Mouse (Mus musculus) ovary, postnatal 14 days (tissue): Measurements from ENCODE around the gene Arid3a.

ENCODE experiments used
- DNase-seq: peaks from one replicate; pipeline ENCODE4 v3.0.0; 2022; ENCODE audit warnings: low spot score

Gene Arid3a

DNA sequence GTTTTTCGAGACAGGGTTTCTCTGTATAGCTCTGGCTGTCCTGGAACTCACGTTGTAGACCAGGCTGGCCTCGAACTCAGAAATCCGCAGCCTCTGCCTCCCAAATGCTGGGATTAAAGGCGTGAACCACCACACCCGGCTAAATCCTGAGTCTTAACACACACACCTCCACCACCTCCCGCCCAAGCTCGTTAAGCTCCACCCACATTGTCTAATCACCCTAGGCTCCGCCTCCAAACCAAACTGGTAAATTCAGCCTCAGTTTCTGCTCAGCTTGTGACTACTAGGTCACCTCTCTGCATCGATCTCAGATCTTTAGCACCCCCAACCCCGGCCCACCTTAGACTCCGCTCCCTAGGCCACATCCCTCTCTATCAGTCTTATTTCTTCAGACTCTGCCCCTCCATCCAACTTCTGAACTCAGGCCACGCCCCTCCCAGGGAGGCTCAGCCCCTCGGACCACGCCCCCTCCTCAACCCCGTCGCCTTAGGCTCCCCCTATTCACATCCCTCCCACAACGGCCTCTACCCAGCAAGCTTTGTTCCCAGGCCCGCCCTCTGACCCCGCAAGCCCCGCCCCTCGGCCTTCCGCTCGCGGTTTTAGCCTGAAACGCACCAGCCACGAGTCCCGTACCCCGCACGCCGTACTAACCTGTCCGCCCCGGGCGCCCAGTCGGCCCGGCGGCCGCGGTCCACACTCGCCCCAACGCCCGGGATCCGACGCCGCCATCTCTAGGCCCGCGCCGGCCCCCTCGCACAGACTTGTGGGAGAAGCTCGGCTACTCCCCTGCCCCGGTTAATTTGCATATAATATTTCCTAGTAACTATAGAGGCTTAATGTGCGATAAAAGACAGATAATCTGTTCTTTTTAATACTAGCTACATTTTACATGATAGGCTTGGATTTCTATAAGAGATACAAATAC, 18.4 kb upstream of the Arid3a start, which contains the start of gene Med16:
Med16 (minus strand) TSS at position 757 of the 925 bp plus-strand sequence.
- DNase-seq: peak; percentile 90

DNA sequence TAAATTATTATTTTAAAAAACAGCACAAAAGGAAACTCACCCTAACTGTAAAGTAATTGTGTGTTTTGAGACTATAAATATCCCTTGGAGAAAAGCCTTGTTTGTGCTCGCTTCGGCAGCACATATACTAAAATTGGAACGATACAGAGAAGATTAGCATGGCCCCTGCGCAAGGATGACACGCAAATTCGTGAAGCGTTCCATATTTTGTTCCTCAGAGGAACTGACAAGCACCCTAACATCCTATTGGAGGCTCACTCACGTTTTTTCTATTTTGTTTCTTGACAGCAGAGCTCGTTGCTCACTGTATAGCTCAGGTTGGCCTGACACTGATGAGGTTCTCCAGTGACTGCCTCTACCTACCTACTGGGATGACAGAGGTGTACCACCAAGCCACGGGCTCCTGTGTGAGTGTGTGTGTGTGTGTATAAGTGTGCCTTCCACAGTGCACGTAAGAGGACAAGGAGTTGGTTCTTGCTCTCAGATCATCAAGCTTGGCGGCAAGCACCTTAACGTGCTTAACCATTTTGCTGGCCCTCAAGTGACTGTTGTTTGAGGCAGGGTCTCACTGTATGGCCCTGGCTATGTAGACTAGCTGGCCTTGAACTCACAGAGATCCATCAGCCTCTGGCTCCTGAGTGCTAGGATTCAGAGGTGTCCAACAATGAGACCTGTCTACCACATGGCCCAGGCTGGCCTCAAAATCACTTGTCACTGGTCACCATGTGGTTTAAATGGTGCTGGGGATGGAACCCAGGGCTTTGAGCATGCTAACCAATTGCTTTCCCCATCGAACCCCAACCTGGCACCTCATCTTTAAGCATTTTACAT, 17.5 kb upstream of the Arid3a start:
- DNase-seq: no peak

DNA sequence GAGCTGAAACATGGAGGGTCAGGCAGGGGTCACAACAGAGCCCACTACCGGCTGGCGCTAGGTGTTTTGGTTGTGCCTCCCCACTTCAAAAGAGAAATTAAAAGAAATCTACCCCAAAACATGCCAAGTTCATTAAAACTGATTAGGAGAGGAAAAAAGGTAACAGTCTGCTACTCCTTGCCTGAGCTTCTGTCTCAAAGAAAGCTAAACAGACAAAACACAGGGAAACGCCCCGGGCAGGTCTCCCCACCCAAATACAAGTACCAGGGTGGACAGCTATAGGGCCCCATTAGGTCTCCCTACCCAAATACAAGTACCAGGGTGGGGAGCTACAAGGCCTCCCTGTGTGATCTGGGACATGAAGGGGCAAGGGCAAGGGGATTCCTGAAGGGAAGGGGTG, 16.3 kb upstream of the Arid3a start, which contains the start of gene Gm26602:
Gm26602 (plus strand) TSS at position 301 of the 400 bp plus-strand sequence.
- no peak for DNase-seq

DNA sequence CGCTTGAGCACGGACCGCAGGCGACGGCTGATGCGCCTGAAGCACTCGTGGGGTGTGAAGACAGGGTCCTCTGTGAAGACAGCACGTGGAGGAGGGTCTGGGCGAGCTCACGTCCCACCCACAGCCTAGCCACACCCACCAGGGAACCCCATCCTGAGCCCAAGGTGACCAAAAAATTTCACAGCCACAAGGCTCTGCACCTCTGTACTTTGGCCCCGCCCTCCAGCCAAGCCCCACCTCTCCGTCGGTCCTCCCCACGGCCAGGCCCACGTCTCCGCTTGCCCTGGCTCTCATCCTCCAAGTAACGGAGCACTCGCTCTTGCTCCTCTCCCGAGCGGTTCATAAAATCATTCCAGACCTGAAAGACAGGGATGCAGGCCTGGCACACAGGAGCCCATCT, 14.4 kb upstream of the Arid3a start:
- DNase-seq: no peak

DNA sequence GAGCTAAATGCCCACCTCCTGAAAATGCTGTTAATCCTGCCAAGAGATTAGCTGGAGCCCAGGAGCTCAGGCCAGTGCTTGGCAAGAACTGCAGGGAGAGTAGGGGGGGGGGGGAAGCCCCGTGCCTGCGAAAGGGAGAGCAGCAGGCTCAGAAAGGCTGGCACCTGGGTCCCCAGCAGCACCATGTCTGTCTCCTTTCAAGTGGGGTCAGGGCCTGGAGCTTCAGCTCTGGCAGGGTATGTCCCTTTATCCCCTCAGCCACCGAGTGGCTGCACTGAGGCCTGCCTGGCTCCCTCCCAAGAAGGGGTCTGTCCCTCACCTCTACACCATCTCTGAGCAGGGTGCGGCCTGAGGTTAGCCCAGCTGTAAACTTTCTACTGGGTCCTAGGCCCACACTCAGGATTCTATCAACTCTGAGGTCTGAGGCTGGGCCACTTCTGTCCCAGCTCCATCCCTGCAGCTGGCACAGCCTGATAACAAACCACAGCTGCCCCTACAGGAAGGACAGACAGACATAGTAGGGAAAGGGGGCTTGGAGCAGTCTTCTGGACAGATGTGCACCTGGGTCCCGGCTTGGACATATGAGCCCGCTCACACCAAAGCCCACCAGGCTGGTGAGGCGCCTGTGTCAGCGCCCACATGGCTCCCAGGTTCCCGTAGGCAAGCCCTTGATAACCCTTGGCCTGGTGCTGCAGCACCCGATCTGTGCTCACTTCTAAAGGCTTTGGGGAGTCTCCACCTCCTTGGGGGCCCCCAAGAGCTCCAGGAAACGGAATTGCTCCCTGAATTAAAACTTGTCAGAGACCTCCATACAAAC, 12.5 kb upstream of the Arid3a start:
- no peak for DNase-seq

DNA sequence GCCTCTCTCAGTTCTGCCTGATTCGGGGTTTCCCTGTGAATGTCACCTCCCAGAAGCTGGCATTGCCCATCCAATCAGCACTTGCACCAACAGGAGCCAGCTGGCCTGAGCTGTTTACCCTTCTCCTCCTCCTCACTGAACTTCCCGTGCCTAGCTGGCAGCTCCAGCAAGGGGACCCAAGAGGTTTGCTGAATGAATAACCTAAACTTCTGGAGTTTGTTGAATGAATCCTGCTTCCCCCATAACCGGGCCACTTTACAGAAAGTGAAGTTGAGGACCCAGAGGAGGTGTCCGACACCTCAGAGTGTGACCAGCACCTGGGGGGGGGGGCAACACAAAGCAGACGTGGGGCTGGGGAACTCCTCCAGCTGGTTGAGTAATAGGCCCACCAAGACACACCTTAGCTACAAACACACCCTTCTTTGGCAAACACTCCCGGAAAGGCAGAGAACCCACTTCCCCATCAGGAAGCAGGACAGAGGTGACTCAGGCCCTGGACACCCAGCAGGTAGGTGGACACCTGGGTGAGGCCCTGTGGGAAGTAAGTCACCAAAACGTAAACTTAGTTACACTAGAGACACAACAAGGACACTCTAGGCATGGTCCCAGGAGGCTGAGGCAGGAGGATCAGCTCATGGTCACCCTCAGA, 11.8 kb upstream of the Arid3a start:
- DNase-seq: no peak

DNA sequence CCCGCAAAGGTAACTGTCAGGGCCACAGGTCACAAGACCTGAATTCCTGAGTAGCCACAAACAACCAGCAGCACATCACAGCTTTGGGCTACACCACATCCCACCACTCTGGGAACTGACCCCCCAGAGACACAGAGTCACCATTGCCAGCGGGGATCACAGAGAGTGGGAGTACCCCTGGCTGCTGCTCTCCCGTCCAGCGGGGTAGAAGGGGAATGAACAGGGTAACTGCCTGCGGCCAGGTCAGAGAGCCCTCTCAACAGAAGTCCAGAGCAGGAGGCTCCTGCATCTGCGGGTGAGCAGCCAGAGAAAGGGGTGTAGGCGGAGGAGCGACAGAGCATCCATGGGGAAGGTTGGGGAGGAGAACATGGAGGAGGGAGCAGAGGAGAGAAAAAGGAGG, 10.8 kb upstream of the Arid3a start:
- DNase-seq: no peak

DNA sequence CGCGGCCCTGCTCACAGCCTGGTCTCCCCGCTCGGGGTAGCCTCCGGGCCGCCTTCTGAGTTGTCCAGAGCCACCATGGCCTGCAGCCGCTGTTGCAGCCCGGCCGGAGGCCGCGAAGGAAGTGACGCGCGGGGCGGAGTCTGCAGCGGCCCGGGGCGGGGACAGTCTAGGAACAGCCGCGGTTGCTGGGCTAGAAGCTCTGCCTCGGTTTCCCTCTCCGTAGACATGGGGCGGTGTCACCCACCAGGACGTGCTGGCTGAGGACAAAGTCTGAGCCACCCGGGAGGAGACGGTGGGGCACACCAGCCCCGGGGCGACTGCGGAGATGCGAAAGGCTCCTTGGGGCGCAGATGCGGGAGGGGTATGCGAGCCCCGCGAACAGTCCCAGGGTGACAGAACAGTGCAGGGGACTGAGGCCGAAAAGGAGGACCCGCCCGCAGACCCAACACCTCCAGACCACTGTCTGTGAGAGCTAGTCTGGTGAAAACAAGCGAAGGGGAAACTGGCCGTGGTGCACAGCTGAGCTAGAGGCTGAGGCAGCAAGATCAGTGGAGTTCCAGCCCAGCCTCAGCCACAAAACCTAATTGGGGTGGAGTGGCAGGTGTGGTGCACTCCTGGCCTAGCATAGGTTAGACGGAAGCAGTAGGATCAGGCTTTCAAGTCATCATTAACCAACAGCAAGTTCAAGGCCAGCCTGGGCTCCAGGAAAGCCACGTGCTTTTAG, 9.9 kb upstream of the Arid3a start, which contains the start of gene Kiss1r:
Kiss1r (plus strand) TSS at position 164 of the 724 bp plus-strand sequence.
- peak; percentile 84 for DNase-seq

DNA sequence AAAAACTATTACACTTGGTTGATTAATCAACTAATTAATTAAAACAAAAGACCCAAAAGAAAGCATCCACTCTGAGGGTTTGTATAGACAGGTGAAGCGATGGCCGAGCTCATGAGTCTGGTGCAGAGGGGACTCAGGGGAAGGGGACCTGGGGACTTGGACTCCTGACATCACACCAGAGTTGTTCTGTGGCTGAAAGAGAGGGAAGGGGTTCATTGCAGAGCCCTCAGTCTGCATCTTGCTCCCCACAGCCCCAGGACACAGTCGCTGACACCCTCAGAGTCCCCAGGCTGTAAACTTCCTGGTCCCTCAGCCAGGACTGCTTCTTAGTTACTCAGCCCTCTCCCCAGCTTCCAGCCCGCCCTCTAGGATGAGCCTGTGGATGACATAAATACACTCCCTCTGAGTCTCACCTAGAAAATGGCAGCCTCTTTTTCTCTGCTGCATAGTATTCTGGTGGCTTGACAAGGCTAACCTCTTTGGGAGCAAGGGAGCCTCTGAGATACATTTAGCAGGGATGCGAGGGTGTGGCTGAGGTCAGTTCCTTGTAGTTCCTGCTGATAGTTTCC, 9.2 kb upstream of the Arid3a start:
- DNase-seq: no peak

DNA sequence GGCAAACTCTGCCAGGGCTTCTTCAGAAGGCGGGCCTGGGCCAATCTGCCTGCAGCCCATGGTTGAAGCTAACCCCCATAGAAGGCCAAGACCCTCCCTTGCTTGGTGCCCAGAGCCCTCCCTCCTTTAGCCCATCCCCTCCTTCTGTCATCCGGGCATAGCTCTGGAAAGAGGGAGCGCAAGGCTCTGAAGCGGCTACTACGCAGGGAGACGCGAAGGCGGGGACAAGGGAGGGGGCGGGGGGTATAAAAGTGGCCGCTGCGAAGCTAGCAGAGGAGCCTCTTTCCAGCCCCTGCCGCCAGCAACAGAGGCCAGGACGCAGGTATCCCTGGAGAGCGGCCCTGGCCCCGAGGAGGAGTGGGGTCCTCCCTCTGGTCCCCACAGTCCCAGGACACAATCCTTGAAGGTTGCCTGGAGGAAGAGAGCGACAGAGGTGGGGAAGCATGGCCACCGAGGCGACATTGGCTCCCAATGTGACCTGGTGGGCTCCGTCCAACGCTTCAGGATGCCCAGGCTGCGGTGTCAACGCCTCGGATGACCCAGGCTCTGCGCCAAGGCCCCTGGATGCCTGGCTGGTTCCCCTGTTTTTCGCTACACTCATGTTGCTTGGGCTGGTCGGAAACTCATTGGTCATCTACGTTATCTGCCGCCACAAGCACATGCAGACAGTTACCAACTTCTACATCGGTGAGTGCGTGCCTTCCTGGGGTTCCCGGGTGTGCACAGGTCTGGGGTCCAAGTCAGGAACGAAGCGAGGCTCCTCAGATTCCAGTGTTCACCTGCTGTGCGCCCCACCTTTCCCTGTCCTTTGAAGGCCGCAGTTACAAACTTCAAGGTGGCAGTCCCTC, 8.4 kb upstream of the Arid3a start:
- no peak for DNase-seq

DNA sequence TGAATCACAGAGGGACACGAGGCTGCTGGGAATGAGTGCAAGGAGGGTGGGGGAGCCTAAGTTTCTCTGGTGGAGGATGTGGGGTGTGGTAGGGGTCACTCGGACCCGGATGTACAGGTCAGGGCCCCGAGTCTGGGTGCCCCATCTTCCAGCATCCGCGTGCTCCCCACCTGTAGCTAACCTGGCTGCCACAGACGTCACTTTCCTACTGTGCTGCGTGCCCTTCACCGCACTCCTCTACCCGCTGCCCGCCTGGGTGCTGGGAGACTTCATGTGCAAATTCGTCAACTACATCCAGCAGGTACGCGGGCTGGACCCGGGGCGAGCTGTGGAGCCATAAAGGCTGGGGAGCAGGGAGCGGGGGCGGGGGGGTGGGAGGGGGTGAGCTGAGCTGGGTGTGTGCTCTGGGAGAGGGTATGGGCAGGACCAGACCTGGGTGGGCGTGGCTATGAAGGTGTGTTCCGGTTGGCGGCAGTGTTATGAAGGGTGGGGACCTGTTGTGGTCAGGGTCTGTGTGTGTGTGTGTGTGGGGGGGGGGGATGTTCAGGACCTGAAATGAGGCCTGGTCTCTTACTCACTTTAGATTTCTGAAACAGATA, 7.5 kb upstream of the Arid3a start:
- no peak for DNase-seq

DNA sequence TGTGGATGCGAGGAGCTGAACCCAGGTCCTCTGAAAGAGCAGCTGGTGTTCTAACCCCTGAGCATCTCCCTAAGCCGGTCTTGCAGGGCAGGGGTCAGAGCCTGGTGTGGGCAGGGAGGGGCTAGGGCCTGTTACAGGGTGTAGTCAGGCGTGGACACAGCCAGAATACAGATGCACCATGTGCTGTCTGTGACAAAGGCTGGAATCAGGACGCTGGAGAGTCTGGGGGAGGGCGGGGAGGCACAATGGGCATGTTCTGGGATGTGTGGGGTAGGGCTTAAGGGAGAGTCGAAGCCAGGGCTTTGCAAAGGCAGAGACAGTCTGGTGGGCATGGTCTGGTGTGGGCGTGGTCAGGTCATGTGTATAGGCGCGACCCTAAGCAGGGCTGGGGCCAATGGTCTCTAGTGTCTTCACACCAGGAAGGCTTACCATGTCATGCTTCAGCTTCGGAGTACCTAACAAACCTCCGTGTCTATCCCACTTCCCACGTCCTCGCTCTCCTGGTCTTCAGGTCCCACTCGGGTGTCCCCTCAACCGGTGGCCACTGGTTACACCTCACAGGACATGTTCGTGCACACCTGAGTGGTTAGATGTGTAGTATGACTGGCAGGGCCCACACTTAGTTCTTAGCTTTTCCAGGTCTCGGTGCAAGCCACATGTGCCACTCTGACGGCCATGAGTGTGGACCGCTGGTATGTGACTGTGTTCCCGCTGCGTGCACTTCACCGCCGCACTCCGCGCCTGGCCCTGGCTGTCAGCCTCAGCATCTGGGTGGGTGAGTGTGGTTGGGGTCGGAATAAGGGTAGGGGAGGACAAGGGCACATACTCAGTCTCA, 6.6 kb upstream of the Arid3a start:
- DNase-seq: no peak

DNA sequence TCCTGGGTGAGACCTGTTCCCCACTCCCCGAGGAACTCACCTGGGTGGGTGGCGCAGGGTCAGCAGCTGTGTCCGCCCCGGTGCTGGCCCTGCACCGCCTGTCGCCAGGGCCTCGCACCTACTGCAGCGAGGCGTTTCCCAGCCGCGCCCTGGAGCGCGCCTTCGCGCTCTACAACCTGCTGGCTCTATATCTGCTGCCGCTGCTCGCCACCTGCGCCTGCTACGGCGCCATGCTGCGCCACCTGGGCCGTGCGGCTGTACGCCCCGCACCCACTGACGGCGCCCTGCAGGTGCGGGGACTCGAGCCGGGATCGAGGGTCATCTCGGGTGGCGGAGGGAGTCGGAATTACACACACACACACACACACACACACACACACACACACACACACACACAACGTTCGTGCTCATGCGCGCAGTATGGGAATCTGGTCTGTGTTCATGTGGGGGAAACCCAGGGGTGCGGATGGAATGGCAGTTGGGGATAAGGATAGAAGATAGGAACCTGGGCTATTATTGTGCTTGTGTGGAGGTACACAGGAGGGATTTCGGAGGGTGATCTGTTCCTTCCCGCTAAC, 5.8 kb upstream of the Arid3a start, which contains the start of gene R3hdm4:
R3hdm4 (minus strand) TSS at position 251 of the 578 bp plus-strand sequence.
- DNase-seq: no peak

DNA sequence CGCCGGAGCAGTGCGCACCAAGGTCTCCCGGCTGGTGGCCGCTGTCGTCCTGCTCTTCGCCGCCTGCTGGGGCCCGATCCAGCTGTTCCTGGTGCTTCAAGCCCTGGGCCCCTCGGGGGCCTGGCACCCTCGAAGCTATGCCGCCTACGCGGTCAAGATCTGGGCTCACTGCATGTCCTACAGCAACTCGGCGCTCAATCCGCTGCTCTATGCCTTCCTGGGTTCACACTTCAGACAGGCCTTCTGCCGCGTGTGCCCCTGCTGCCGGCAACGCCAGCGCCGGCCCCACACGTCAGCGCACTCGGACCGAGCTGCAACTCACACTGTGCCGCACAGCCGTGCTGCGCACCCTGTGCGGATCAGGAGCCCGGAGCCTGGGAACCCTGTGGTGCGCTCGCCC, 5.3 kb upstream of the Arid3a start:
- no peak for DNase-seq

DNA sequence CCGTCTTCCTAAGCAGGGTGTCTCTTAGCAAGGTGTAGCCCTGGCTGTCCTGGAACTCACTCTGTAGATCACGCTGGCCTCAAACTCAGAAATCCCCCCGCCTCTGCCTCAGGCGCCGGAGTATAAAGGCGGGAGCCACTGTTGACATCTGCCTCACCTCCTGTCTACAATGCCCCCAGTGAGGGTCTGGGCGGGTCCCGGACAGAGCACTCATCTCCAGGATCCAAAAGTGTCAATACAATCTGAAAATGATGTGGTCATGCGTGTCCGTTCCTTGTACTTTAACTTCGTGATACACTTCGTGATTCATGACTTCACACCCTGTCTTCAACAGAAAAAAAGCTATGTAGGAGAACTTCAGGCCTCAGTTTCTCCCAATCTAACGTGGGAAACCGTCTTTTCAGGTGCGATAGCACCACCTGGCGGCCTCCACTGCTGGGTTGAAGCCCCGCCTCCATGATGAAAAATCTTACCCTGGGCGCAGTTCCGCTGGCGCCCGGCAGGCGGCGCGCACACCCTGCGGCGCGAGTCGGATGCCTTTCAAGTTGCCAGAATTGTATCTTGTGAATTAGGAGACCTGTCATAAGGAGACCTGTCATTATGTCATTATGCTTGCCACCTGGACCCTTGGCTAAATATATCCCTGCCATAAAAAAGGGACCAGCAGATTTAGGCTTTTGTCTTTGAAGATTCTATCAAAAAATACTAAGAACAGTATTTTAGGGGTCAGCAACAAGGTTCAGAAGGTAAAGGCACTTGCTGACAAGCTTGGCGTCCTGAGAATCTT, 1.7 kb upstream of the Arid3a start:
- peak; percentile 96 for DNase-seq

DNA sequence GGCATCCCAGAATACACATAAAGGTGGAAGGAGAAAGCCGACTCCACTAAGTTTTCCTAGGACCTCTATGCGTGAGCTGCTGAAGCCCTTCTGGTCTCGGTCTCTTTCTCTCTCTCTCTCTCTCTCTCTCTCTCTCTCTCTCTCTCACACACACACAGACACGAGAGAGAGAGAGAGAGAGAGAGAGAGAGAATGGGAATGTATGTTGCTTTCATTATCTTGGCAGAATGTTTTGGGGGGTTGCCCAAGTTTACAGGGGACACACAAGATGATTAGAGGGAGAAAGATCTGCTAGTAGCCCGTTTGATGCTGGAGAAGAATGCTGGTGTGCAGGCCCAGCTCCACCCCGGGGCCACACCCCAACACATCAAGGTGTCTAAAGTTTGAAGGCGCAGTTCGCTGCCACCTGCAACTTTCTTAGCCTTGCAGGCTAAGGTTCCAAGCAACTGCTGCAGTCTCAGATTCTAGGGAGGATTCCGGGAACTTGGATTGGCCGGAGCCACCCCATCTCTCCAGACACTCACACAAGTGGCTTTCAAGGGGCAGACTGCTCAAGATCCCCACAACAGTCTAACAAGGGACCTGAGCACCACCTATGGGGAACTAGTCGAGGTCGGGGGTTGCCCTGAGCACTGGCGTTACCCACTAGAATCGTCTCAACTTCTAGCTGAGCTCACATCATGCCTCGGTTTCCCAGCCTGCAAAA, 905 bp upstream of the Arid3a start:
- DNase-seq: no peak
